Mouse (Mus musculus) cortical plate, adult 2 months (tissue): ENCODE results near the gene Il9.

Experiments
- CTCF ChIP-seq: fragments of 200-500 bp; IDR thresholded peaks from 2 replicates; pipeline ENCODE4 v1.5.1; 2011; ENCODE audit warnings: mild to moderate bottlenecking, control low read depth, low read length; ENCODE audit not compliant: insufficient read depth; ENCODE audit errors: extremely low read depth
- POLR2A ChIP-seq: fragments of 200-500 bp; IDR thresholded peaks from 2 replicates; pipeline ENCODE4 v1.6.1; 2011; ENCODE audit warnings: mild to moderate bottlenecking, low read length, control low read depth; ENCODE audit not compliant: insufficient read depth; ENCODE audit errors: extremely low read depth

- TF ChIP-seq CTCF: no peak
- TF ChIP-seq POLR2A: no peak
Observed at GRCm38 (mm10) chr13:56478027-56478426, 4.0 kb downstream of the Il9 start.
